Mouse (Mus musculus): ENCODE results near the gene Rasl10b.

DNA sequence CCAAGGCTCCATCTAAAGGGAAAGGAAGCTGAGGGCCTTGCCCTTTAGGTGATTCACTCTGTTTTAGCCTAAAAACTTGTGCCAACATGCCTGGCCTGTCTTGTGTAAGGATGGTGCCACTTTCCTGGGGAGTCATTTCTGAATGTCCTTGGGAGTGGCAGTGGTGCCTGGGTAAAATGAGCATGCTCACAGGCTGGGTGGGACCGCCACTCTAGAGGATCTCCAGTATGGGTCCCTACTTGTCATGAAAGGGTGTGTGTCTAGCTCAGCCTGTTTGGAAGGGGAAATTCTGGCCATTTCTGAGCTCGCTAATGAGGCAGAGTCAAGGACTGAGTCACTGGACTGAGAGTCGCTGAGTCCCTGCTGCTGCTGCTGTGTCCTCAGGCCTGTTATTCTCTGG is 46.7 kb downstream of the Rasl10b start:
- TF ChIP-seq POLR2A (IDR thresholded peaks at IDR 0.05; ENCODE audit: low read depth, low read length): no peak
- no peak for TF ChIP-seq CTCF (IDR thresholded peaks at IDR 0.05; ENCODE audit: borderline replicate concordance, insufficient read depth, low read length)
